Mouse (Mus musculus) limb, embryonic 10.5 days (tissue): ENCODE measurements at regions not wholly inside any gene's neighbourhood (a gene's known extent, or its start where the extent isn't known, plus 50 kb on each side); places are given as distances from the start of the nearest gene placed in this dataset.

Experiments used
- DNase-seq: peaks from one replicate; pipeline ENCODE4 v3.0.0-alpha.2; 2017; ENCODE audit warnings: low spot score
- H3K27ac ChIP-seq: fragments of 300-500 bp; sonication (generic); 2 replicates; pipeline ENCODE4 v1.5.1; 2016; ENCODE audit warnings: mild to moderate bottlenecking
- H3K27me3 ChIP-seq: fragments of 300-500 bp; sonication (generic); 2 replicates; pipeline ENCODE4 v1.6.1; 2016; ENCODE audit warnings: low read depth, mild to moderate bottlenecking; ENCODE audit not compliant: poor library complexity, severe bottlenecking
- H3K36me3 ChIP-seq: fragments of 300-500 bp; sonication (generic); 2 replicates; pipeline ENCODE4 v1.6.1; 2016; ENCODE audit warnings: mild to moderate bottlenecking, moderate library complexity
- H3K4me1 ChIP-seq: fragments of 300-500 bp; sonication (generic); 2 replicates; pipeline ENCODE4 v1.6.1; 2016
- H3K4me3 ChIP-seq: fragments of 300-500 bp; sonication (generic); 2 replicates; pipeline ENCODE4 v1.5.1; 2016; ENCODE audit warnings: mild to moderate bottlenecking, moderate library complexity
- H3K9me3 ChIP-seq: fragments of 300-500 bp; sonication (generic); replicated peaks from 2 replicates; pipeline ENCODE4 v1.6.1; 2016; ENCODE audit warnings: mild to moderate bottlenecking
- WGBS: fragments of 180-500 bp; shearing (Covaris S2); methylation state at CpG from one replicate; pipeline ENCODE4 v1.1.7; 2016; 5-methylcytosine and 5-hydroxymethylcytosine counted together

DNA sequence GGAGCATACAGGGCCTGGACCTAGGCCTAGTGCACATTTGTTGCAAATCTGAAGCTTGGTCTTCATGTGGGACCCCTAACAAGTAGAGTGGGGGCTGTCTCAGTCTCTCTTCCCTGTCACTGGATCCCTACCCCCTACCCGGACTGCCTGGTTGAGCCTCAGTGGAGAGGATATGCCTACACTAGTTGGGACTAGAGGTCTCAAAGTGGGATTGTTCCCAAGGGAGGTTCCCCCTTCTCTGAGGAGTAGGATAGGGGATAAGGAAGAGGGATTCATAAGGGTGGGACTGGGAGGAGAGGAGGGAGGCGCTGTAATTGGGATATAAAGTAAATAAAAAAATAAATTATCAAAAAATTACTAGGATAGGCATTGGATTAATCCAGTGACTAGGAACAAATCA lies 464.0 kb upstream of the Map3k7 start:
- no peaks in the 10 kb centered on the region for H3K36me3 ChIP-seq
- no peaks in the 10 kb centered on the region for H3K4me1 ChIP-seq
- H3K27ac ChIP-seq: no peak overlapping the region
- no peaks in the 10 kb centered on the region for H3K27me3 ChIP-seq
- H3K4me3 ChIP-seq: no peak overlapping the region
- DNase-seq: no peak
- WGBS: 98% methylated on average over 2 of the region's 2 CpGs
- H3K9me3 ChIP-seq: no peaks in the 10 kb centered on the region

GRCm38 (mm10) chr4:31500432-31500831 lies 463.5 kb upstream of the Map3k7 start:
- DNase-seq: no peak
- H3K4me3 ChIP-seq: no peak overlapping the region

DNA sequence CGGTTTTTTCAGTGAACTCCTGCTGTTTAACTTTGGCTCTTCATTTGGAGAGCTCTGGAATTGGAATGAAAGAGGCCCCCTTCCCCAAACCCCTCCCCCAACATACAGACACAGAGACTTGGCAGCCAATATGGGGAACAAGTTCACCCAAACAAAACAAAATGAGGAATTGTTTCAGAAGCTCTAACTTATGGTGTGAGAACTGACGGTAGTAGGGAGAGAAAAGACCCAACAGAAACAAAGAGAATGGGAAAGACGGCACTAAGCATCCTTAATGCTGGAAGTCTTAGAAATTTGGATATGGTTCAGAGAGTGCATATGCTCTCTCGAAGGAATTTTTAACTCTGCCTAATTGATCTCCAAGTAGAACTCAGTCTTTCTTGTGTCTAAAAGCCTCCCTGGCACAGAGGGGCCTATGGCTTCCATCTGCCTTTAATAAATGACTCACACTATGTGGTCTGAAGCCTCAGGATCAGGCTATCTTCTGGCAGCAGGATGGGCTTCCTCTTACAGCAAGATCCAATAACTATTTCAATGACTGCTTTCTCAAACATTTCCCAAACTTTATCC lies 438.2 kb upstream of the Map3k7 start:
- no peak overlapping the region for H3K27ac ChIP-seq
- no peak overlapping the region for H3K4me3 ChIP-seq
- H3K27me3 ChIP-seq: no peaks in the 10 kb centered on the region
- 0 out of 2 replicates have a peak, but pooled peaks cover 3% of the 10 kb centered on the region for H3K4me1 ChIP-seq
- no peaks in the 10 kb centered on the region for H3K9me3 ChIP-seq
- DNase-seq: no peak
- WGBS: 68% methylated on average over 4 of the region's 4 CpGs
- H3K36me3 ChIP-seq: no peaks in the 10 kb centered on the region

More at GRCm38 (mm10) chr4:31500432-31500831, 463.5 kb upstream of the Map3k7 start:
- Histone ChIP-seq H3K4me1 (no peaks in the 10 kb centered on the region), H3K36me3 (no peaks in the 10 kb centered on the region), H3K27ac (no peak overlapping the region), H3K27me3 (no peaks in the 10 kb centered on the region), H3K9me3 (no peaks in the 10 kb centered on the region)
- WGBS: 75% methylated on average over 4 of the region's 4 CpGs

DNA sequence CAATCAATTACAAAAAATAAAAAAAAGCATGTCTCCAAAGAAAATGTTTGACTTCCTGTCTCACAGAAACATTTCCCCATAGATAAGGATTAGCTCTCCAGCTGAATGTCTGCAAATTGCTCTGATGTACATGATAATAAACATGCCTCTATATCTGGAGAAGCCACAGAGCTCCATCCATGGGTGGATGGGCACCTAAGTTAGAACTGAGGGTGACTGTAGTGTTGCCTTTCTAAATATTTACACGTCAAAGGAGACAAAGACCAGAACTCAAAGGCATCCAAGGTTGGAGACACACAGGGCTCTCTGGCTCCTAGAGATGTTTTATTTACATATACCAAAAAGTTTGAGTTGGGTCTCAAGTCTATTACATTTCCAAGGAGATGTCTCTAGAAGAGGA lies 427.1 kb upstream of the Map3k7 start:
- Histone ChIP-seq H3K27me3 (no peaks in the 10 kb centered on the region), H3K27ac (no peak overlapping the region), H3K4me3 (no peak overlapping the region), H3K4me1 (no peaks in the 10 kb centered on the region), H3K9me3 (no peaks in the 10 kb centered on the region), H3K36me3 (no peaks in the 10 kb centered on the region)
- DNase-seq: no peak
- 71% methylated on average over 1 of the region's 1 CpGs for WGBS

DNA sequence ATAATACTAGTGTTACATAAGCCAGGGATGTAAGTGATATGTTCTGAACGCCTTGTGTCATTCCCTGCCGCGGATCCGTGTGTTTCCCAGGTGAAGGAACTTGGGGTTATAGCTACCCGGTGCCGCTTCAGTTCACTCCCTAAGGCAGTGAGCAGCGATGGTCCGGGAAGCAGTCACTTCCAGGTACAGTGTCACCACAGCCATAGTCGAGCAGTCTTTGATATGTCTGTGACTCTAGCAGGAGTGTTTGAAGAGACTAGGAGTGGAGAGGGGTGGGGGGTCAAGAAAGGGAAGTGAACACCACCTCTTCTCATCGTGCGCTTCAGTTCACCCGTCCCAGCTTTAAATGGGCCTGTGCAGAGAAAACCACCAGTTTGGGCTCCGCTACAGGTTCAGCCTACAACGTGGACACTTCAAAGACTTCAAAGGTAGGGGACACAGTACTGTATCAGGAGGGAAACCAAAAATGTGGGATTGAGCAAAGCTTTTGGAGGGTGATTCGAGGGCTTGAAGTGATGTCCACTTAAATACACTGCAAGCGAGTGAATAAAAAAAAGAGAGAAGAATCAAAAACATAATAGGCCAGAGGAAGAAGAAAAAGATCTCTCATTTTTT lies 410.0 kb upstream of the Map3k7 start:
- H3K27me3 ChIP-seq: no peaks in the 10 kb centered on the region
- H3K4me1 ChIP-seq: no peaks in the 10 kb centered on the region
- no peak overlapping the region for H3K27ac ChIP-seq
- no peak for DNase-seq
- WGBS: 91% methylated on average over 16 of the region's 16 CpGs
- H3K9me3 ChIP-seq: no peaks in the 10 kb centered on the region
- no peak overlapping the region for H3K4me3 ChIP-seq
- no peaks in the 10 kb centered on the region for H3K36me3 ChIP-seq

GRCm38 (mm10) chr4:31555077-31555476 lies 408.8 kb upstream of the Map3k7 start:
- H3K4me3 ChIP-seq: no peak overlapping the region
- no peaks in the 10 kb centered on the region for H3K27me3 ChIP-seq
- no peaks in the 10 kb centered on the region for H3K4me1 ChIP-seq
- H3K36me3 ChIP-seq: no peaks in the 10 kb centered on the region
- H3K9me3 ChIP-seq: no peaks in the 10 kb centered on the region
- no peak overlapping the region for H3K27ac ChIP-seq
- no peak for DNase-seq
- WGBS: 86% methylated on average over 1 of the region's 1 CpGs

DNA sequence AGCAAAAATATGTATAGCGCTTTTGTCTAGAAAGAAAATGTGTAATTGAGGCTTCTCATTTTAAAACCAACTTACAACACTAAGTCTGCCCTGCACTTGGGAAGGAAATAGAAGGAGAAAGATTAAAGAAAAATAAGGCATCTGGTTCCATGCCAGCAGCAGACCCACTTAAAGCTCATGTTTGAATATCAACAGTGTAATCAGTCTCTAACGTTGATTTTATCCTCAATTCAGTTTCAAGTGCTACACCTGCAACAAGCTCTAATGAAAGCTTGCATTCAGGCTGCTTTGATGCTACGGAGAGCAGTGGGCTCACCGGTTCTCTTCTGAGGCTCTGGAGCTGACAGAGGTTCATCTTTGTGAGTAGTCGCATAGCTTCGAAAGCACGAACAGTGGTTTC lies 406.6 kb upstream of the Map3k7 start:
- H3K9me3 ChIP-seq: no peaks in the 10 kb centered on the region
- no peaks in the 10 kb centered on the region for H3K36me3 ChIP-seq
- H3K4me3 ChIP-seq: no peak overlapping the region
- no peak overlapping the region for H3K27ac ChIP-seq
- DNase-seq: no peak
- H3K27me3 ChIP-seq: no peaks in the 10 kb centered on the region
- WGBS: 92% methylated on average over 7 of the region's 7 CpGs
- H3K4me1 ChIP-seq: no peaks in the 10 kb centered on the region

GRCm38 (mm10) chr4:31560305-31560704 lies 403.6 kb upstream of the Map3k7 start:
- Histone ChIP-seq H3K36me3 (no peaks in the 10 kb centered on the region), H3K9me3 (no peaks in the 10 kb centered on the region), H3K4me1 (peaks cover 27% of the 10 kb centered on the region), H3K27ac (no peak overlapping the region), H3K4me3 (no peak overlapping the region), H3K27me3 (no peaks in the 10 kb centered on the region)
- 91% methylated on average over 4 of the region's 4 CpGs for WGBS
- DNase-seq: no peak

DNA sequence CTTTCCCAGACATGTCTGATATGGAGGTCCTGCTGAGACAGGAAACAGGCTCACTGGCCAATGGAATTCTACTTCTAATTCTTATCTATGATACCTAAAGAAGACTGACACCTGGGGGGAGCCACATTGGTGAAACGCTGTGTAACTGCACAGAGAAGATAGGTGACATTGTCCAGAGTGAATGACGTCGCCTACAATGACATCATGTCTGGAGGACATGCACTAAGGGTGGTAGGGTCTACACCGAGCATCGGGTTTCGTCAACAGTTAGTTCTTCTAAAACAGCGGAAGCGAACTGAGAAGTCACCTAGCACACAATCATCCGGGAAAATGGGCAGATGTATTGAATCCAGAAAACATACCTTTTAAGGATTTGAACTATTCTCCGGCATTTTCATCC lies 402.7 kb upstream of the Map3k7 start:
- no peak for DNase-seq
- no peak overlapping the region for H3K27ac ChIP-seq
- no peaks in the 10 kb centered on the region for H3K9me3 ChIP-seq
- no peaks in the 10 kb centered on the region for H3K27me3 ChIP-seq
- H3K4me3 ChIP-seq: no peak overlapping the region
- 92% methylated on average over 10 of the region's 10 CpGs for WGBS
- peaks cover 34% of the 10 kb centered on the region for H3K4me1 ChIP-seq
- H3K36me3 ChIP-seq: no peaks in the 10 kb centered on the region

DNA sequence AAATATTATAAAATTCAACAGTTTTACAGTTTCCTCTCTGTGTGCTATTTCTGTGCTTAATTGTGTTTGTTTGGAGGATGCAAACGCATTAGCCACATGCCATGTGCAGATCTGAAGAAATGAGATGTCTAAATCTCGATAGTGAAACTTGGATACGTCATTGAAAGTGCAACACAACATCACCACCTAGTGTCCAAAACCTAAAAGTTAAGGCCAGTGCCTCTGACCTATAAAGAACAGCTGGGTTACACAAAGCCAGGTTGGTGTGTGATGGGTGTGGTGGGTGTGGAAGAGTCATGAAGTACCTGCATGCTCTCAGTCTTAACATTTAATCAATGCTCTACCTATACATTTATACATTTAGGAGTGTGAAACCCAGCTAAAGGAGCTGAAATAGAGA lies 402.1 kb upstream of the Map3k7 start:
- Histone ChIP-seq H3K27ac (no peak overlapping the region), H3K27me3 (no peaks in the 10 kb centered on the region), H3K4me1 (peaks cover 41% of the 10 kb centered on the region), H3K4me3 (no peak overlapping the region), H3K36me3 (no peaks in the 10 kb centered on the region), H3K9me3 (no peaks in the 10 kb centered on the region)
- DNase-seq: no peak
- WGBS: 39% methylated on average over 3 of the region's 3 CpGs

- Histone ChIP-seq H3K4me1 (peaks cover 43% of the 10 kb centered on the region), H3K27ac (peak overlapping the region; percentile 47; the same call in 1 of the 2 replicates), H3K36me3 (no peaks in the 10 kb centered on the region), H3K4me3 (no peak overlapping the region), H3K9me3 (no peaks in the 10 kb centered on the region), H3K27me3 (no peaks in the 10 kb centered on the region)
- no peak for DNase-seq
- 18% methylated on average over 5 of the region's 5 CpGs for WGBS
Observed at GRCm38 (mm10) chr4:31566158-31566557, 397.7 kb upstream of the Map3k7 start.

GRCm38 (mm10) chr4:31566834-31567233 lies 397.1 kb upstream of the Map3k7 start:
- H3K4me3 ChIP-seq: no peak overlapping the region
- no peak overlapping the region for H3K27ac ChIP-seq
- H3K27me3 ChIP-seq: no peaks in the 10 kb centered on the region
- H3K9me3 ChIP-seq: no peaks in the 10 kb centered on the region
- DNase-seq: no peak
- 36% methylated on average over 3 of the region's 3 CpGs for WGBS
- no peaks in the 10 kb centered on the region for H3K36me3 ChIP-seq
- peaks cover 43% of the 10 kb centered on the region for H3K4me1 ChIP-seq

DNA sequence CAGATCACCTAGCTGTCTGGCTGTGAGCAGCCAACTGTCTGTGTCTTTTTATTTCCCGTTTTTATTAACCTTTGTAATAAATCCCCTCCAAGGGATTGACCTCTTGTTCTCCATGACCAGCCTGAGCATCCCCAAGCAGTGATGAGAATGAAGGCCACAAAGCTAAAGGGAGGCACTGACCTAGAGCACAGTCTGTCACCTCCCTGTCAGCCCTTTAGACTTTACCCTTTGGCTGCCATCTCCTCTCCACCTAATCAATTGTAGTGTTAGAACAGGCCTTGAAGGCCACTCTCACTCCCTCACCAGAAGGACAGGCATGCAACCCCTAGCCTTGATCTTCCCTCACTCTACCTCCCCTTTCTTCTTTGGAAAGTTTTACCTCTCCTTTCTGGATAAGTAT lies 394.2 kb upstream of the Map3k7 start:
- WGBS: 78% methylated on average over 1 of the region's 1 CpGs
- Histone ChIP-seq H3K27ac (no peak overlapping the region), H3K27me3 (no peaks in the 10 kb centered on the region), H3K9me3 (no peaks in the 10 kb centered on the region), H3K4me3 (no peak overlapping the region), H3K4me1 (peaks cover 22% of the 10 kb centered on the region), H3K36me3 (no peaks in the 10 kb centered on the region)
- DNase-seq: no peak
